Mouse (Mus musculus): ENCODE measurements around the gene Lamb1.

DNA sequence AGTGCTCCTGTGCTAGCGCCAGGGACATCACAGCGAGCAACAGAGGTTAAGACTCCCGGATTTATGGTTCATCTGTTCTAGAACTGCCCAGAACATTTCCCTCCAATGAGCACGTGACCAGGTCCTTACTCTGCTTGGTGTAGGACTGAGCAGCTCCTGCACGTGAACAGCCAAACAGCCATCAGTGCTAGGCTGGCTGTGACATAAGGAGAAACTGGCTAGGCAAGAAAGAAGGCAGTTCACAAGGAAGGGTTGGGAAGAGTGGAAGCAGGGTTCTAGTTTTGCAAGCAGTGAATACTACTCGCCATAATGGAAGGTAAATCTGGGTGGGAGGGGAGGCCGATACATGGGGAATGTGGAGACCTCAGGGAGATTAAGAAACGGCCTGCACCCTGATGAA, 10.1 kb upstream of the Lamb1 start:
- TF ChIP-seq POLR2A (IDR thresholded peaks at IDR 0.05; ENCODE audit: control insufficient read depth, extremely low read depth, insufficient read depth, low read length, poor library complexity) (no peak), CTCF (IDR thresholded peaks at IDR 0.05; ENCODE audit: borderline replicate concordance, control insufficient read depth, extremely low read depth, insufficient read depth, low read length, poor library complexity) (no peak)

Data from thymus, adult 2 months (tissue).